Mouse (Mus musculus): ENCODE results near the gene Mapk8ip2. TPM values are rescaled to one million over a fixed set of nuclear protein-coding genes. Genes with fewer than 3 reads are reported as not detected.

Mapk8ip2 gene
- polyA plus RNA-seq, 1 experiment from 2014 or later, result 8.2 TPM

Other genes starting within 250 kb of the Mapk8ip2 start
- gene Ppp6r2, start 242.4 kb upstream of the Mapk8ip2 start, polyA plus RNA-seq (2016; fragmentation: Nextera tagmentation; extraction: Ambion mirVana), result 38.9 and 41.9 TPM in 2 replicates
- 60.9 and 61.6 TPM in 2 replicates for gene Sbf1, start 138.6 kb upstream of the Mapk8ip2 start, polyA plus RNA-seq (2016; fragmentation: Nextera tagmentation; extraction: Ambion mirVana)
- gene Adm2, start 131.2 kb upstream of the Mapk8ip2 start, polyA plus RNA-seq (2016; fragmentation: Nextera tagmentation; extraction: Ambion mirVana), result 0.18 TPM in 1 of 2 replicates, not detected in the other
- not detected in 2 replicates for gene Miox, start 119.5 kb upstream of the Mapk8ip2 start, polyA plus RNA-seq (2016; fragmentation: Nextera tagmentation; extraction: Ambion mirVana)
- gene Lmf2, start 98.3 kb upstream of the Mapk8ip2 start, polyA plus RNA-seq (2016; fragmentation: Nextera tagmentation; extraction: Ambion mirVana), result 54.5 and 58.8 TPM in 2 replicates
- 171 and 177 TPM in 2 replicates for gene Ncaph2, start 98.2 kb upstream of the Mapk8ip2 start, polyA plus RNA-seq (2016; fragmentation: Nextera tagmentation; extraction: Ambion mirVana)
- gene Sco2, start 80.1 kb upstream of the Mapk8ip2 start, polyA plus RNA-seq (2016; fragmentation: Nextera tagmentation; extraction: Ambion mirVana), result 5.5 and 6.2 TPM in 2 replicates
- gene Tymp, start 76.9 kb upstream of the Mapk8ip2 start, polyA plus RNA-seq (2016; fragmentation: Nextera tagmentation; extraction: Ambion mirVana), result 1.2 and 1.5 TPM in 2 replicates
- 0.27 and 0.51 TPM in 2 replicates for gene Odf3b, start 74.6 kb upstream of the Mapk8ip2 start, polyA plus RNA-seq (2016; fragmentation: Nextera tagmentation; extraction: Ambion mirVana)
- 0.11 TPM in 1 of 2 replicates, not detected in the other for gene Klhdc7b, start 69.0 kb upstream of the Mapk8ip2 start, polyA plus RNA-seq (2016; fragmentation: Nextera tagmentation; extraction: Ambion mirVana)
- gene Syce3, start 43.4 kb upstream of the Mapk8ip2 start, polyA plus RNA-seq (2016; fragmentation: Nextera tagmentation; extraction: Ambion mirVana), result not detected in 2 replicates
- gene Cpt1b, start 28.1 kb upstream of the Mapk8ip2 start, polyA plus RNA-seq (2016; fragmentation: Nextera tagmentation; extraction: Ambion mirVana), result 0.39 and 0.58 TPM in 2 replicates
- 3.5 and 4.7 TPM in 2 replicates for gene C730034F03Rik, start 24.3 kb upstream of the Mapk8ip2 start, polyA plus RNA-seq (2016; fragmentation: Nextera tagmentation; extraction: Ambion mirVana)
- 0.22 TPM in 1 of 2 replicates, not detected in the other for gene Gm44502, start 24.2 kb upstream of the Mapk8ip2 start, polyA plus RNA-seq (2016; fragmentation: Nextera tagmentation; extraction: Ambion mirVana)
- gene Chkb, start 24.0 kb upstream of the Mapk8ip2 start, polyA plus RNA-seq (2016; fragmentation: Nextera tagmentation; extraction: Ambion mirVana), result 60.2 and 68.7 TPM in 2 replicates
- 18.0 and 18.2 TPM in 2 replicates for gene Arsa, start 23.5 kb downstream of the Mapk8ip2 start, polyA plus RNA-seq (2016; fragmentation: Nextera tagmentation; extraction: Ambion mirVana)
- gene Shank3, start 45.7 kb downstream of the Mapk8ip2 start, polyA plus RNA-seq (2016; fragmentation: Nextera tagmentation; extraction: Ambion mirVana), result 3.0 and 4.7 TPM in 2 replicates
- 0.23 and 0.41 TPM in 2 replicates for gene Acr, start 114.4 kb downstream of the Mapk8ip2 start, polyA plus RNA-seq (2016; fragmentation: Nextera tagmentation; extraction: Ambion mirVana)
- 51.4 and 52.0 TPM in 2 replicates for gene Rabl2, start 138.0 kb downstream of the Mapk8ip2 start, polyA plus RNA-seq (2016; fragmentation: Nextera tagmentation; extraction: Ambion mirVana)

All from embryonic facial prominence, embryonic 12.5 days (tissue).